Comparison of ENCODE assay signal across 9 mouse cellular contexts in the genomic region with DNA sequence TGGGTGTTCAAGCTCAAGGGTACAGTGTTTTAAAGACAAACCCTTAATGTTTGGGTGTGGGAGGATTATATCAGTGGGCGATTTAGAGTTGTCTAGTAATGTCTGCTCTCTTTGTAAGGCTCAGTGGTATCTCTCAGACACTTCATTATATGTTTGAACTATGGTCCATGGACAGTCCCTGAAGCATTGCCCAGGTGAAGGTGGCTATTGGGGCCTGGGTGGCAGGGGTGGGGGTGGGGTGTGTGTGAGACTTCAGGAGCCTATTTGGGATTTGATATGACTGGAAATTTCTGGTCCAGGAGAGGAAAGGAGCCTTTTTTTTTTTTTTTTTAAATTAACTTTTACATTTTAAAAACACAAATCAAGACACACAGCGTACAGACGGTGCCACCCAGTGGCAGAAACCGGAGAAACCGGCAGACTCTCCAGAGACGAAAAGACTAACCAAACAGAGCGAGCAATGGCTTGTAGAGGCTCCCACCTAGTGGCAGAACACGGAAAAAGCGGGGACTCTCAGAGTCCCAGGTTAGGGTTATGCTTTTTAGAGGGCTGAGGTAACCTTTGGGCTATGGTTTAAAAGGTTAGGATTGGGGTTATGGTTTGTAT. TPM values are rescaled to one million over a fixed set of nuclear protein-coding genes. Genes with fewer than 3 reads are reported as not detected.
DNase-seq lines count a peak whose midpoint lies in the region; ATAC-seq lines count a peak whose summit lies in the region.
"Had no signal": no experiment of that assay in that cellular context is flagged by ENCODE, and none has a peak within 500 bp of the region (broad histone marks: within the 10 kb centered on the region; RNA-seq: fewer than 3 reads in every experiment).

No protein-coding gene starts in this region.

- no peaks in the 10 kb centered on the region for H3K9me3 ChIP-seq in hindbrain, embryonic 15.5 days

- 4% methylated on average over 9 of the region's 9 CpGs for WGBS in hindbrain, embryonic 15.5 days

- peak; percentile 85 for DNase-seq in MEL-GATA-1-ER (ENCODE audit: extremely low read depth, low read depth)
- DNase-seq in cerebellum, adult 8-10 months, result peak; percentile 79
- peak; percentile 79 to 91 for DNase-seq in frontal cortex, postnatal 14 days (ENCODE audit: low spot score in 2 of 2)
- DNase-seq in layer of hippocampus, postnatal 36 days, result peak; percentile 83 to 84
- peak; percentile 94 for DNase-seq in lung, postnatal 36 days
- DNase-seq in right cerebral cortex, adult 18-20 months, result peak; percentile 86
- peak; percentile 50 for DNase-seq in urinary bladder, adult 2 months (ENCODE audit: low spot score)

- peak; percentile 94 for ATAC-seq in hindbrain, embryonic 15.5 days (ENCODE audit: low FRiP score, low read depth)

- no peak overlapping the region for H3K4me3 ChIP-seq in hindbrain, embryonic 15.5 days
- H3K4me3 ChIP-seq: myocyte had no signal

- no peak overlapping the region for H3K9ac ChIP-seq in hindbrain, embryonic 15.5 days

- H3K4me1 ChIP-seq in hindbrain, embryonic 15.5 days (replicated peaks), result no peaks in the 10 kb centered on the region

- no peaks in the 10 kb centered on the region for H3K27me3 ChIP-seq in hindbrain, embryonic 15.5 days

- H3K27ac ChIP-seq in hindbrain, embryonic 15.5 days (replicated peaks), result no peak overlapping the region

- H3K36me3 ChIP-seq in hindbrain, embryonic 15.5 days, result no peaks in the 10 kb centered on the region

- no peak overlapping the region for H3K4me2 ChIP-seq in hindbrain, embryonic 15.5 days

RNA-seq across cellular contexts. Expression of a gene that starts 26.6 kb away (rescaled TPM):
- 0.10 TPM in 1 of 2 replicates, not detected in the other for polyA plus RNA-seq in hindbrain, embryonic 15.5 days (2015; fragmentation: Nextera tagmentation; extraction: Ambion mirVana)
- total RNA-seq in layer of hippocampus, postnatal 36 days (2021), result not detected
- 0.07 and 0.12 TPM in 2 replicates for polyA plus RNA-seq in urinary bladder, adult 2 months (2012; rRNA removed)
- polyA plus RNA-seq: myocyte had no signal

RNA-seq across cellular contexts. Expression of a gene that starts 58.7 kb away (rescaled TPM):
- polyA plus RNA-seq in hindbrain, embryonic 15.5 days (2015; fragmentation: Nextera tagmentation; extraction: Ambion mirVana), result 0.18 TPM in 1 of 2 replicates, not detected in the other
- total RNA-seq in layer of hippocampus, postnatal 36 days (2021), result 10 to 100 TPM; 10.4 to 12.3 TPM
- not detected in 2 replicates for polyA plus RNA-seq in urinary bladder, adult 2 months (2012; rRNA removed)
- polyA plus RNA-seq: myocyte had no signal
